Mouse (Mus musculus) megakaryocyte, embryonic 14.5 days (primary cell): ENCODE data around the gene Scn1b.

Experiments
- FLI1 ChIP-seq: IDR thresholded peaks from 2 replicates; pipeline ENCODE4 v1.6.1; 2012; ENCODE audit warnings: low read length, inconsistent platforms, mixed read lengths
- GATA1 ChIP-seq: IDR thresholded peaks from 3 replicates; pipeline ENCODE4 v1.6.1; 2012; ENCODE audit warnings: mixed read lengths, low read length, inconsistent platforms, borderline replicate concordance

GRCm38 (mm10) chr7:31128157-31128705, 1.4 kb upstream of the Scn1b start:
- no peak for TF ChIP-seq GATA1
- TF ChIP-seq FLI1, result no peak
